Mouse (Mus musculus) embryonic facial prominence, embryonic 10.5 days (tissue): ENCODE data around the gene Rnd2. TPM values are rescaled to one million over a fixed set of nuclear protein-coding genes. Genes with fewer than 3 reads are reported as not detected.
A peak's percentile ranks its signal among the peaks of the same experiment; 100 is the strongest.

ENCODE experiments used
- DNase-seq: peaks from one replicate; pipeline ENCODE4 v3.0.0-alpha.2; 2017; ENCODE audit warnings: low spot score
- H3K27ac ChIP-seq: fragments of 300-500 bp; sonication (generic); replicated peaks from 2 replicates; pipeline ENCODE4 v1.5.1; 2016; ENCODE audit warnings: mild to moderate bottlenecking
- H3K27me3 ChIP-seq: fragments of 300-500 bp; sonication (generic); replicated peaks from 2 replicates; pipeline ENCODE4 v1.6.1; 2016; ENCODE audit warnings: low read depth, mild to moderate bottlenecking; ENCODE audit not compliant: poor library complexity, severe bottlenecking
- H3K36me3 ChIP-seq: fragments of 300-500 bp; sonication (generic); replicated peaks from 2 replicates; pipeline ENCODE4 v1.6.1; 2016; ENCODE audit warnings: mild to moderate bottlenecking, moderate library complexity
- H3K4me1 ChIP-seq: fragments of 300-500 bp; sonication (generic); 2 replicates; pipeline ENCODE4 v1.6.1; 2016
- H3K4me3 ChIP-seq: fragments of 300-500 bp; sonication (generic); 2 replicates; pipeline ENCODE4 v1.5.1; 2016; ENCODE audit warnings: mild to moderate bottlenecking, moderate library complexity
- H3K9me3 ChIP-seq: fragments of 300-500 bp; sonication (generic); 2 replicates; pipeline ENCODE4 v1.6.1; 2016; ENCODE audit warnings: mild to moderate bottlenecking
- WGBS: fragments of 180-500 bp; shearing (Covaris S2); methylation state at CpG from one replicate; pipeline ENCODE4 v1.1.7; 2016; 5-methylcytosine and 5-hydroxymethylcytosine counted together
- polyA plus RNA-seq: library from polyadenylated mRNA; unstranded; fragments of >200 nt; fragmentation: Nextera tagmentation; extraction: Ambion mirVana; gene quantifications from 2 replicates; pipeline ENCODE4 v1.2.1, GENCODE M21; 2016

Gene Rnd2
- polyA plus RNA-seq, 1 experiment from 2014 or later: 16.5 TPM

- Histone ChIP-seq H3K4me1 (peaks cover 16% of the 10 kb centered on the region), H3K9me3 (no peaks in the 10 kb centered on the region), H3K27me3 (no peaks in the 10 kb centered on the region), H3K27ac (no peak overlapping the region), H3K4me3 (no peak overlapping the region), H3K36me3 (peaks cover 13% of the 10 kb centered on the region)
- WGBS: 84% methylated on average over 3 of the region's 3 CpGs
- no peak for DNase-seq
Observed at GRCm38 (mm10) chr11:101450394-101450793, 14.4 kb upstream of the Rnd2 start.

DNA sequence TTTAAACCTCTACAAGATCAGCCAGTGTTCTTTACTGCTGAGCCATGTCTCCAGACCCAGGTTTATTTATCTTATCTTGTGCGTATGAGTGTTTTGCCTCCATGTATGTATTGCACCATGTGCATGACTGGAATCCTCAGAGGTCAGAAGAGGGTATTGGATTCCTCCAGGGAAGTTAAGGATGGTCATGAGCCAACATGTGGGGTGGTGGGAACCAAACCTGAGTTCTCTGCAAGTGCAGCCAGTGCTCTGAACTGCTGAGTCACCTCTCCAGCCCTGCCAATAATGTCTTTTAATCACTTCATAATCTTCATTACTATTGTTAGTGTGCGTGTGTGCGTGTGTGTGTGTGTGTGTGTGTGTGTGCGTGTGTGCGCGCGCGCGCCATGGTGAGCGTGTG, 13.3 kb upstream of the Rnd2 start:
- 94% methylated on average over 10 of the region's 10 CpGs for WGBS
- peaks cover 5% of the 10 kb centered on the region for H3K36me3 ChIP-seq
- H3K27ac ChIP-seq: no peak overlapping the region
- H3K27me3 ChIP-seq: no peaks in the 10 kb centered on the region
- H3K4me3 ChIP-seq: no peak overlapping the region
- H3K9me3 ChIP-seq: no peaks in the 10 kb centered on the region
- no peak for DNase-seq
- peaks cover 19% of the 10 kb centered on the region for H3K4me1 ChIP-seq

DNA sequence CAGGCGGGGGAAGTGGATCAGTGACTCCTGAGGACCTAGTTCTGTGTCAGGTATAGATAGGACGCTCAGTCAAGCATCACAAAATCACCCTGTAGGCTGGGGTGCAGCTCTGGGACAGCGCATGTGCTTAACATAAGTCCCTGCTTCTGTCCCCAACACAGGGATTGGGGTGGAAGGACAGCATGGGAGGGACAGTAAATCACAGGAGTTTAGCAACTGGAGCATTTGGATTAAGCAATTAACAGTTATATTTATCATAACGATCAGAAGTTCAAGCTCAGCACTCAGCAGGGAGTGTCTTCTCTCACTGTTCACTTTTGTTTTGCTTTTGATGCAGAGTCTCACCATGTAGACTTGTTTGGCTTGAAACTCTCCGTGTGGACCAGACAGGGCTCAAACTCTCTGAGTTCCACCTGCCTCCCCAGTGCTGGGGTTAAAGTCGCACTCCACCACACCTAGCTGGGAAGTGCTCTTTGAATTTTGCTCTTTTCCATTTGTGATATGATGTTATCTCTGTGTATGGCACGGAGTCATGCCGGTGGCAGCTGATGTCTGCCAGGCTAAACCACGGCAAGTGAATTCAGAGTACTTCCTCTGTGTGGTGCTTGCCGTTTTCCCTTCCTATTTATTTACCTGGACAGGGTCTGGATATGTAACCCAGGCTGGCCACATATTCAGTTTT, 12.6 kb upstream of the Rnd2 start:
- DNase-seq: no peak
- 78% methylated on average over 10 of the region's 10 CpGs for WGBS
- Histone ChIP-seq H3K27ac (no peak overlapping the region), H3K4me1 (peaks cover 19% of the 10 kb centered on the region), H3K4me3 (no peak overlapping the region), H3K36me3 (no peaks in the 10 kb centered on the region), H3K9me3 (no peaks in the 10 kb centered on the region), H3K27me3 (no peaks in the 10 kb centered on the region)

DNA sequence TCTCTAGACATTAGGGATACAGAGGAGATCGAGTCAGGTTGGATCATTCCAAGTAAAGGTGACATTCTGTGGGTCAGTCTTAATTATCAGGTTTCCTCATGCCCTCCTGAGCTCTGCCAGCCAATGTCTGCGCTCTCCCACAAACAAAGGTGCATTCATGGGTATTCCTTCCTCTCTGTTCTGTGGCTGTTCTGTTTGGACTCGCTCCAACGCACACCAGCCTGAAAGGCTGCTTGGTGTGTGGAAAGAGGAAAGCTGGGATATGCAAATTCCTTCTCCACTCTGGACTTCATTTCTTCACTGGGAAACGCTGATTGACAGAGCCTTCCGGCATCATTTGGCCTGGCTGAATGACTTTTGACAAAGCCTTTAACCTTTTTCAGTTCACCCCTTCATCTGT, 10.1 kb upstream of the Rnd2 start:
- Histone ChIP-seq H3K36me3 (peaks cover 14% of the 10 kb centered on the region), H3K27me3 (no peaks in the 10 kb centered on the region), H3K4me3 (no peak overlapping the region), H3K27ac (no peak overlapping the region), H3K4me1 (peaks cover 32% of the 10 kb centered on the region), H3K9me3 (no peaks in the 10 kb centered on the region)
- DNase-seq: no peak
- WGBS: 33% methylated on average over 6 of the region's 6 CpGs

DNA sequence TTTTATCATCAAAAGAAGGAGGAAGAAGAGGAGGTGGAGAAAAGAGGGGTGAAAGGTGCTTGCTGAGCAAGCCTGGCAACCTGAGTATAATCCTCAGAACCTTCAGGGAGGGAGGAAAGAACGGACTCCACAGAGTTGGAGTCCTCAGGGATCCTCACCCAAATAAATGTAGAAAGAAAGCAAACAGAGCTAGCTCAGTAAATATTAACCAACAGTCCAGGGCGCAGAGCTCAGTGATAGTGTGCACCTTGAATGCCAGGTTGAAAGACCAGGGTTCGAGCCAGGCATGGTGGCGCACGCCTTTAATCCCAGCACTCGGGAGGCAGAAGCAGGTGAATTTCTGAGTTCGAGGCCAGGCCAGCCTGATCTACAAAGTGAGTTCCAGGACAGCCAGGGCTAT, 9.2 kb upstream of the Rnd2 start:
- H3K36me3 ChIP-seq: peaks cover 23% of the 10 kb centered on the region
- H3K4me1 ChIP-seq: peaks cover 40% of the 10 kb centered on the region
- DNase-seq: no peak
- no peaks in the 10 kb centered on the region for H3K9me3 ChIP-seq
- no peak overlapping the region for H3K4me3 ChIP-seq
- 87% methylated on average over 7 of the region's 7 CpGs for WGBS
- no peaks in the 10 kb centered on the region for H3K27me3 ChIP-seq
- no peak overlapping the region for H3K27ac ChIP-seq

DNA sequence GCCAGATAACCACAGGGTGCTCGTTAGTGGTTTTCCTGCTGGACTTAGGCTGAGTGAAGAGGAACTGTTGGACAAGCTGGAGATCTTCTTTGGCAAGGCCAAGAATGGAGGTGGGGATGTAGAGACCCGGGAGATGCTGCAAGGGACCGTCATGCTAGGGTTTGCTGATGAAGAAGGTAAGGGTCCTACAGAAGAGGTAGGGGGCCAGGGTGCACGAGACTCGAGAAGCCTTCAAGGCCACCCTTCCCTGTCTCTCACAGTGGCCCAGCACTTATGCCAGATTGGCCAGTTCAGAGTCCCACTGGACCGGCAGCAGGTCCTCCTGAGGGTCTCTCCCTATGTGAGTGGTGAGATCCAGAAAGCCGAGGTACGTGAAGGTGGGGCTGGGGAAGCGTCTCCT, 7.2 kb upstream of the Rnd2 start:
- 85% methylated on average over 9 of the region's 9 CpGs for WGBS
- no peak overlapping the region for H3K27ac ChIP-seq
- no peak overlapping the region for H3K4me3 ChIP-seq
- H3K36me3 ChIP-seq: peaks cover 37% of the 10 kb centered on the region
- H3K27me3 ChIP-seq: no peaks in the 10 kb centered on the region
- no peak for DNase-seq
- H3K9me3 ChIP-seq: no peaks in the 10 kb centered on the region
- peaks cover 51% of the 10 kb centered on the region for H3K4me1 ChIP-seq

GRCm38 (mm10) chr11:101458217-101458616, 6.6 kb upstream of the Rnd2 start:
- Histone ChIP-seq H3K4me3 (no peak overlapping the region), H3K27ac (no peak overlapping the region), H3K36me3 (peaks cover 37% of the 10 kb centered on the region), H3K4me1 (peaks cover 57% of the 10 kb centered on the region), H3K9me3 (no peaks in the 10 kb centered on the region), H3K27me3 (no peaks in the 10 kb centered on the region)
- DNase-seq: no peak
- 78% methylated on average over 12 of the region's 12 CpGs for WGBS

- WGBS: 27% methylated on average over 6 of the region's 6 CpGs
- no peak for DNase-seq
- no peaks in the 10 kb centered on the region for H3K27me3 ChIP-seq
- peak overlapping the region; percentile 65 for H3K27ac ChIP-seq
- peaks cover 68% of the 10 kb centered on the region for H3K4me1 ChIP-seq
- H3K9me3 ChIP-seq: no peaks in the 10 kb centered on the region
- H3K36me3 ChIP-seq: peaks cover 37% of the 10 kb centered on the region
- 0 out of 2 replicates have a peak overlapping the region, but pooled peaks have one; percentile 16 for H3K4me3 ChIP-seq
Observed at GRCm38 (mm10) chr11:101459716-101460115, 5.1 kb upstream of the Rnd2 start.

DNA sequence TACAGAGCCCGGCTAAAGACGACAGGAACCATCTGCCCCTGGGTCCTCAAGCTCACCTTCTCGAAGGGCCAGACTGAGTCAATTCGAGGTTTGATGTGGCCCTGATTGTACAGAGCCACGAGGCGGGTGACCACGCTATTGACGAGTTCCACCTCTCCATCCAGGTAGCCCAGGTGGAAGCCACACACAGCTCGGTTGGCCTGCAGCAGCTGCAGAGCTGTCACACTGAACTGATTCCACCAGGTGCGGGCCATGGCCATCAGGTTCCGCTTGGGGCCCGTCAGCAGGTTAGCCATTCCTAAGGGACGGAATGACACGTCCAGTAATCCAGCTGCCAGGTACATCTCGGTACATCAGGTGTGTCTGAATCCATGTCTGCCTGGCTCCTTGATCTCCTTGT, 4.5 kb upstream of the Rnd2 start:
- peaks cover 37% of the 10 kb centered on the region for H3K36me3 ChIP-seq
- H3K4me3 ChIP-seq: 0 out of 2 replicates have a peak overlapping the region, but pooled peaks have one; percentile 16
- WGBS: 84% methylated on average over 15 of the region's 15 CpGs
- H3K9me3 ChIP-seq: no peaks in the 10 kb centered on the region
- no peaks in the 10 kb centered on the region for H3K27me3 ChIP-seq
- peaks cover 68% of the 10 kb centered on the region for H3K4me1 ChIP-seq
- no peak for DNase-seq
- H3K27ac ChIP-seq: peak overlapping the region; percentile 65

DNA sequence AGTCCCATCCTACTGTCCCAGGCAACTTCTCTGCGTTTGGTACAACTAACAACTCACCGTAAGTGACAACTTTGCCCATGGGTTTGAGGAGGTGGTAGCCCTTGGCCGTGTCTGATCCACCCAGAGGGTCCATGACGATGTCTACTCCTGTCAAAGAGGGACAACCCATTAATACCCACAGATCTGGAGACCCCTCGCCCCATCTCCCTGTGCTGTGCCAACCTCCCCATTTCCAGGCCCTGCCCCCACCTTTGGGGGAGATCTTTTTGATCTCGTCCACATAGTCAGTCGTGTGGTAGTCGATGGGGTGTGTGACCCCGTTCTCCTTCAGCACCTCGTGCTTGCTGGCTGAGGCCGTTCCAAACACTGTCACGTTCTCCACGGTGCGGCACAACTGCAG, 2.7 kb upstream of the Rnd2 start:
- Histone ChIP-seq H3K4me1 (peaks cover 79% of the 10 kb centered on the region), H3K9me3 (no peaks in the 10 kb centered on the region), H3K27ac (peak overlapping the region; percentile 60), H3K4me3 (peak overlapping the region; percentile 19; the same call in 1 of the 2 replicates), H3K36me3 (peaks cover 37% of the 10 kb centered on the region), H3K27me3 (peaks cover 8% of the 10 kb centered on the region)
- DNase-seq: no peak
- 85% methylated on average over 14 of the region's 14 CpGs for WGBS

DNA sequence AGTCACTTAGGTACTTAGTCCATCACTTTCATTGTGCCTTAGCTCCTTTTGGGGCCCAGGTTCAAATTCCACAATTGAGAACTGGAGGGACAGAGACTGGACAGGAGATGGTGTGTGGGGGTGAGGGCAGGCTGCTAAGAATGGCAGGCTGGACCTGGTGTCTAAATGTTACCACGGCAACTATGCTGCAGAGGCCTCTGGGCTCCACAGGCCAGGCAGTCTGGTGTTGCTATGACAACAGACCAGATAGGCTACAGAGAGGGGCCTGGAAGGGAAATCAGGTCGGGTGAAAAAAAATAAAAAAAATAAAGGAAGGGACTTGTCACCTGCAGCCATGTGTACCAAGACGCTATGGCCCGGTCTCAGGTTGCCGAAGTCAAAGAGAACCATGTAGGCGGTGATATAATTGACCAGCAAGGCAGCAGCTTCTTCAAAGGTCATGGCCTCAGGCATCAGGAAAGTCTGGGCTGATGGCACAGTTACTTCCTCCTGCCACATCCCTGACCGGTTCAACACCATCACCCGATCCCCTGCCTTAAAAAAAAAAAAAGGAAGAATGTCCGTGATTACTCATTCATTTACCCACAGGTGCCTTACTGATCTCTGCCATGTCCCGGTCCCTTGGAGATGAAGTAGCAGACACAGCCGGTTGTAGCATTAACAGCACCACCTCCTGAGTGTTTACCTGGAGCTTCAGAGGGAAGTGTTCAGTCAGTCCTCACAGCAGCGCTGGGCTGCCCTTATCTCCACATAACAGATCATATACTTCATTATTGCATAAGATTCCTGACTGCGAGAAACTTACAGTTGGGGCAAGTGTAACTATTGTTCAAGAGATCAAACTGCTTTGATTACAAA, 2.0 kb upstream of the Rnd2 start:
- Histone ChIP-seq H3K27me3 (peaks cover 11% of the 10 kb centered on the region), H3K27ac (peak overlapping the region; percentile 60), H3K4me3 (peak overlapping the region; percentile 19; the same call in 1 of the 2 replicates), H3K4me1 (peaks cover 82% of the 10 kb centered on the region), H3K36me3 (peaks cover 33% of the 10 kb centered on the region), H3K9me3 (no peaks in the 10 kb centered on the region)
- WGBS: 33% methylated on average over 13 of the region's 13 CpGs
- DNase-seq: peak; percentile 53

- DNase-seq: peak; percentile 72
- under 1% methylated on average over 51 of the region's 51 CpGs for WGBS
- peaks cover 79% of the 10 kb centered on the region for H3K4me1 ChIP-seq
- H3K27ac ChIP-seq: peak overlapping the region; percentile 78
- H3K27me3 ChIP-seq: peaks cover 29% of the 10 kb centered on the region
- peaks cover 17% of the 10 kb centered on the region for H3K36me3 ChIP-seq
- H3K9me3 ChIP-seq: no peaks in the 10 kb centered on the region
- H3K4me3 ChIP-seq: peak overlapping the region; percentile 83
Observed at GRCm38 (mm10) chr11:101465101-101465868, 486 bp downstream of the Rnd2 start.
